Mouse (Mus musculus): ENCODE results near the gene Znhit3.

The Znhit3 gene

DNA sequence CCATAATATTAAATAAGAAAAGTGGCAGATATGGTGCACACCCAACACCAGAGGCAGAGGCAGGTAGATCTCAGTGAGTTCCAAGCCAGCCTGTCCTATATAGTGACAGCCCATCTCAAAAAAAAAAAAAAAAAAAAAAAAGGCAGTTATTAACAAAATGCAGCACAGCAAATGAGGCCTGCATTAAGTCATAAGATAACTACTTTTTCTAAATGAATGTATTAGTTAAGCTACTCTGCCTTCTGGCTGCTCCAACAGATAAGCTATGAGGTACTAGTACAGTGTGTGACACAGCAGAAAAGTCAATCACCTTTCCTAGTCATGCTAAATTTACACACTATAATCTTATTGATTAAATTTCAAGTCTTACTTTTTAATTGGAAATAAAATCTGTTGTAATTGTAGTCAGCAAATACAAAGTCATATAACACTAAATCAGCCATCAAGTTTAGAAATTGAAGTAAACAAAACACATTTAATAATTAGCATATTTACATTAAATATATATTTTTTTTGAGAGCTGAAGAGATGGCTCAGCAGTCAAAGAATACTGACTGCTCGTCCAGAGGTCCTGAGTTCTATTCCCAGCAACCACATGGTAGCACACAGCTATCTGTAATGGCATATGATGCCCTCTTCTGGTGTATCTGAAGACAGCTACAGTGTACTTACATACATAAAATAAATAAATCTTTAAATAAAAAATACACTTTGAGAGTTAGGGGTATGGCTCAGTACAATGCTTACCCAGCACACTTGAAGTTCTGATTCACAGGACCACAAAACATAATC is 42.9 kb downstream of the Znhit3 start:
- no peak for DNase-seq

DNA sequence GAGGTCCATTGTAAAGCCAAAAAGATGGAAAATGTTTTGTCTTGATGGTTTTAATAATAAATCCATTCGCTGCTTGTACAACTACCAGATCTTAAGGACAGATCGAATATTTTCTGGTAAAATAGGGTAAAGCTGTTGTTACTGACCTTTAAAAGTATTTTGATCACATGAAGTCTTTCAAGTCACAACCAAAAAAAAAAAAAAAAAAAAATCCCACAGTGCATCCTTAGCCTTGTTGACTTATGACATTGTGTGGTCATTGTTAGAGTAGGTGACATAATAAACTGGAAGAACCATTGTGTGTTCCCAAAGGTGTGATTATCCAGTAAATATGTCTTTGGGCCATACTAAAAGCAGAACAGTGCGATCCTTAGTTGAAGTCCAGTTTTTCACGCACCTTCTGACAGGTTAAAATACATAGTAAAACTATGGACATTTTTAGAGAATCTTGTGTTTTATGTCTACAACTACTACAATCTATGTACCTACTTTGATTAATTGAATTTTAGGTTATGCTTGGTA is 44.6 kb downstream of the Znhit3 start:
- DNase-seq: no peak

DNA sequence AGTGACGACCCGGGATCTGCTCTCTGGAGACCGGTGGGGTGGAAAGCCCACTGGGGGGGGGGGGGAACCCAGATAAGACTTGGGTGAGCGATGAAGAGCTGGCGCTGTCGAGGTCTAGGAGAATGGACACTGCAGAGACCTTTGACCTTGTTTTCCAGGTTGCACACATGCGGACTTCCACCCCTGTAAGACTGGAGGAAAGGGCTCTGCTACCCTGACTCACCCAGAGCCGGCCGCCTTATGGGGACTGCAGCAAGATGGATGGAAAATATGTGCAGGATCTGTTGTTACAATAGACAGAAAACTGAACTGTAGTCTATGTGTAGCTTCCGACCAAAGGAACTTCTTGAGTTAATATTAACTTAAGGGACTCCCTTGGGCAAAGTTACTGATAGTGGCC is 45.1 kb downstream of the Znhit3 start:
- DNase-seq: no peak

DNA sequence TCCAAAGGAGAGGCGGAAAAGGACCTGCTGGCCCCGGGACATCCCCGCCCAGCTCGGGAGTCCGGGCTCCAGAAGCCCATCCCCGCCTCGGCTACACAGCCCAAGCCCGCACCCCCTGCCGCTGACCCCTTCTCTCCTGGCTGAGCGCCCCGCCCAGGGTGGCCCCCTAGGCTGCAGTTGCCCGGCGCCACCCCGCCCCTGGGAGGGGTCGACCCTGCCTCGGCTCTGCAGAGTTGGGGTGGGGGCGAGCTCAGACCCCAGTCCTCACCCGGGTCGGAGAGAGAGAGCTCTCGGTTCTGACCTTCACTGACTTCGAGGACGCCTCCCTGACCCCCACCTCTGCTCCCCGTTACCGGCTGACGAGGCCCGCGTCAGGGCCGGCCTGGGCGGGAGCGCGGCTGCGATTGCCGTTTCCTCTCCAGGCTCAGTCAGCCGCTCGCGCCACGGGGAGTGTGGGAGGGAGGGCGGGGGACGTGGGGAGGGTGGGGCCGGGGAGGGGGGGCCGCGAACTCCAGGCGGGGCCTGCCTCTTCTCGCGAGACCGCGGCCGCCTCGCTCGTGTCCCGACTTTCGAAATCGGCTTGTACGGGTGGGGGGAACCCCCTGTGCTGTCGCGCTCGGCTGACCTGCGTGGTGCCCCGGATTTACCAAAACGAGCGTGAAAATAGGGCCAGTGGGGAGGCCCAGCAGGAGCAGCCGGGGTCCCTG is 45.7 kb downstream of the Znhit3 start, which contains the start of gene Ggnbp2:
TSS of gene Ggnbp2 (minus strand) at position 481 of the 707 bp plus-strand sequence.
- peak; percentile 91 to 95 for DNase-seq

DNA sequence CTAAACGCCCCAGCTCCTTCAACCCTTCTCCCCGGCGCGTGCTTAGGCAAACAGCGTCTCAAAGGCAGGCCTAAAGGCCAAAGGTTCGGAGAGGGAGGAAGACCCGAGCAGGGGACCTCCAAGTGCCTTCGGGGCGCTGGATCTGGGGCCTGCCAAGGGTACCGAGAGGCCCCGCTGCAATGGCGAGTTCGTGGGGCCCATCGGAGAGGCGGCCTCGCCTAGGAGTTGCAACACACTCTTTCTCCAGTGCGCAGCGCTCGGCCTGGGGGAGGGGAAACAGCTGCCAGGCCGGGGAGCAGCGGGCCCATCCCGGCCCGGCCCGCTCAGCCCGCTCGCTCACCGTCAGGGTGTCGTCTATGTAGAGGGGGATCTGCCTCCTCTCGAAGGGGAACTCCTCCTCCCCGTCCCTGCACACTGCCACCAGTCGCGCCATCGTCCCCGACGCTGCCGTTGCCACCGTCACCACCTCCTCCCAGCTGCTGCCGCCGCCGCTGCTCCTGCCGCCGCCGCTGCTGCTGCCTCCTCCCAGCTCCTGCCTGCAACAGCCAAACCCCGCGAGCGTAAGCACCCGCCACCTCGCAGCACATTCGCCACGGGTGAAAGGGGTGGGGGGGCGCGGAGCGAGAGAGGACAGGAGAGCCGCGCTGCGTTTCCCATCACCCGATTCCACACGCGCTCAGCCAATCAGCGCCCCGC is 46.5 kb downstream of the Znhit3 start:
- peak; percentile 83 to 88 for DNase-seq

DNA sequence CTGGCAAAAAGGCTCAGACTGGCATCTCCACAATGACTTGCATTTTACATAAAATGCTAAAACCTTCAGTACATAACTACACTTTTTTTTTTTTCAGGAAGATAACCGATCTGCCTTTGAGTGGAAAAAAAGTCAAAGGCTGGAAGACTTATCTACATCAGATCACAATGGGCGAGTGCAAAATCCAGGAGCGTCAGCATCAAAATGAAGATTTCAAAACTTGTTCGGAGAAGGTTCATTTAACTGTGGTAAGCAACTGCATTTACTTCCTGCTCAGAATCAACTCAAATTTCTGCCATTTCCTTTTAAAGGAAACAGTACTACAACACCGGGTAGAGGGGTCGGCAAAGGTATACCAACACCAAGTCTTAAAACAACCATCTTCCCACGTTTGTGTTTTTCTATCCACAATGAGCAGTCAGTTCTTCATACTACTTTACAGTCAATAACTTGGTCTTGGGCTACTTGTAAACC is 47.3 kb downstream of the Znhit3 start:
- no peak for DNase-seq

DNA sequence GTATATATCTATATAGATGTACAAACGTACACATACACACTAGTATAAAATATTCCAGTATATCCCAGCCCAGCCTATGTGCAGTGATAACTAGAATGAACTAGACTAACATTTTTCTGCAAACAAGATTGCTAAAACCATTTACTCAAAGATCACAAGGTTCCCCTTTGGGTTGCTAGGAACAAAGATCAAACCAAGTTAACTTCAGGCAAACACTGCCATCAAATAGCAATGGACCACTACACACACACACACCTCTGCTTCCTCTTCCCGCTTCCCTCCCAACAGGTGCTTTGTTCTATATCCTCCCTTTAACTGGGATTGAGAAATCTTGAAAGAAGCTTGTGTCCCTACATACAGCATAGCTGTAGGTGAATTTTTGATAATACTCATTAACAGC is 48.6 kb downstream of the Znhit3 start:
- no peak for DNase-seq

DNA sequence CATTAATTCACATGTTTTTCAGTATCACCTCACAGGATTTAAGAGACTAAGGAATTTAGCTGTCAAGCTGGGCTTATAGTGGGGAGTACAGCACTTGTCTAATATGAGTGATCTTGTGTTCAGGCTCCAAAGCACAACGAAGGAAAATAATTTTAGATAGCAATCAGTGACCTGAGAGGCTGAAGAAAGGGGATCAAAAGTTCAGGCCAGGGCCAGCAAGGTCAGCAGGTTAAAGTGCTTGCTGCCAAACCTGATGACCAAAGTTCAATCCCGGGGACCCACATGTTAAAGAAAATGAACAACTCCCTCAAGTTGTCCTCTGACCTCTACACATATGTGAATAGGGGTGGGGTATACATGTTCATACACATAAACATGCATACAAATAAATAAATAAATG is 50.9 kb downstream of the Znhit3 start:
- no peak for DNase-seq

Data from spleen, adult 18-20 months (tissue).